Mouse (Mus musculus) forebrain, embryonic 16.5 days (tissue): ENCODE data around the gene Rap1gap2. TPM values are rescaled to one million over a fixed set of nuclear protein-coding genes. Genes with fewer than 3 reads are reported as not detected.

Source experiments
- ATAC-seq: fragments of 200-750 bp; cut with Nextera tagmentation; 2 replicates; pipeline ENCODE4 v1.8.0; 2017; ENCODE audit warnings: mild to moderate bottlenecking, moderate library complexity
- H3K27ac ChIP-seq: fragments of 300-500 bp; sonication (generic); 2 replicates; pipeline ENCODE4 v1.5.1; 2014; ENCODE audit warnings: low read length, control low read depth
- H3K27me3 ChIP-seq: fragments of 300-500 bp; sonication (generic); replicated peaks from 2 replicates; pipeline ENCODE4 v1.6.1; 2014; ENCODE audit warnings: low read length; ENCODE audit not compliant: control insufficient read depth, insufficient read depth
- H3K36me3 ChIP-seq: fragments of 300-500 bp; sonication (generic); 2 replicates; pipeline ENCODE4 v1.6.1; 2014; ENCODE audit not compliant: control insufficient read depth, insufficient read depth
- H3K4me1 ChIP-seq: fragments of 300-500 bp; sonication (generic); replicated peaks from 2 replicates; pipeline ENCODE4 v1.6.1; 2014; ENCODE audit warnings: low read length; ENCODE audit not compliant: control insufficient read depth, insufficient read depth
- H3K4me2 ChIP-seq: fragments of 300-500 bp; sonication (generic); 2 replicates; pipeline ENCODE4 v1.6.1; 2014; ENCODE audit warnings: mild to moderate bottlenecking, low read length, control low read depth
- H3K4me3 ChIP-seq: fragments of 300-500 bp; sonication (generic); replicated peaks from 2 replicates; pipeline ENCODE4 v1.5.1; 2014; ENCODE audit warnings: mild to moderate bottlenecking, low read length, control low read depth
- H3K9ac ChIP-seq: fragments of 300-500 bp; sonication (generic); replicated peaks from 2 replicates; pipeline ENCODE4 v1.6.1; 2014; ENCODE audit warnings: low read depth, low read length, control low read depth
- H3K9me3 ChIP-seq: fragments of 300-500 bp; sonication (generic); 2 replicates; pipeline ENCODE4 v1.6.1; 2016; ENCODE audit warnings: low read length; ENCODE audit not compliant: control insufficient read depth
- WGBS: fragments of 180-500 bp; shearing (Covaris S2); extraction: QIAGEN DNeasy Blood & Tissue Kit; methylation state at CpG from one replicate; pipeline ENCODE4 v1.1.7; 2014; 5-methylcytosine and 5-hydroxymethylcytosine counted together
- polyA plus RNA-seq: library from polyadenylated mRNA; unstranded; fragments of >200 nt; fragmentation: Nextera tagmentation; extraction: Ambion mirVana; gene quantifications from 2 replicates; pipeline ENCODE4 v1.2.1, GENCODE M21; 2015

The Rap1gap2 gene
- polyA plus RNA-seq, 1 experiment from 2014 or later, result 12.9 TPM

DNA sequence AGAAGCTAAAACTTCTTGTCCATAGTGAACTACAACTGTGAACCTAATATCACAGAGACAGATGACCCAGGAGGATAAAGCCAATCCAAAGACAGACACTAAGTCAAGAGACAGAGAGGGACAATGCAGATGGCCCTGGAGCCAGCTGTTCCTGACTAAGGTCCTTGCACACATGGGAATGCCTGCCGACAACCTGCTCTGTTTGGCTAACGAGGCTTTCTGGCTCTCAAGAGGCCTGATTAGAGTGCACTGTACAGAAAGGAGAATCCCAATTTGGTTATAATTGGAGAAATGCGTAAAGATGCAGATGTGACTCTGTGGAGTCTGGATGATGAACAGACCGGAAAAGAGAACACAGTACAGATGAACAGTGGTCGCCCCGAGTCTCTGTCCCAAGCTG is 104.4 kb downstream of the Rap1gap2 start:
- Histone ChIP-seq H3K9me3 (no peaks in the 10 kb centered on the region), H3K27me3 (no peaks in the 10 kb centered on the region), H3K4me1 (no peaks in the 10 kb centered on the region), H3K27ac (no peak overlapping the region), H3K4me3 (no peak overlapping the region), H3K9ac (no peak overlapping the region), H3K4me2 (no peak overlapping the region), H3K36me3 (no peaks in the 10 kb centered on the region)
- ATAC-seq, result no peak
- 58% methylated on average over 6 of the region's 6 CpGs for WGBS

DNA sequence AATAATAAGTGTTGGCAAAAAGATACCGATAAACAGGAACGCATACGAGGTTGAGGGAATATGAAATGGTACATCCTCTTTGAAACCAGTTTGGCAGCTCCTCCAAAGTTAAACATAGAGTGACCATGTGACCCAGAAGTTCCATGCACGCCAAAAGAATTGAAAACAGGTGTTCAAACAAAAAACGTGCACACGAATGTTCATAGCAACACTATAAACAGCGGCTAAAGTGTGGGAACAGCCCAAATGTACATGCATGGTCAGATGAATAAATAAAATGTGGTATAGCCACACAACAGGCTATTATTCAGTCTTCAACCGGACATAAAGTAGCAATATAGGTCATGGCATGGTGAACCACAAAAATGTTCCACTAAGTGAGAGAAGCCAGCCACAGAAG is 108.2 kb downstream of the Rap1gap2 start:
- ATAC-seq, result no peak
- H3K36me3 ChIP-seq, result no peaks in the 10 kb centered on the region
- H3K27me3 ChIP-seq, result no peaks in the 10 kb centered on the region
- H3K4me2 ChIP-seq, result no peak overlapping the region
- 89% methylated on average over 8 of the region's 8 CpGs for WGBS
- H3K4me1 ChIP-seq, result no peaks in the 10 kb centered on the region
- no peak overlapping the region for H3K4me3 ChIP-seq
- H3K27ac ChIP-seq, result no peak overlapping the region
- H3K9ac ChIP-seq, result no peak overlapping the region
- H3K9me3 ChIP-seq, result no peaks in the 10 kb centered on the region

DNA sequence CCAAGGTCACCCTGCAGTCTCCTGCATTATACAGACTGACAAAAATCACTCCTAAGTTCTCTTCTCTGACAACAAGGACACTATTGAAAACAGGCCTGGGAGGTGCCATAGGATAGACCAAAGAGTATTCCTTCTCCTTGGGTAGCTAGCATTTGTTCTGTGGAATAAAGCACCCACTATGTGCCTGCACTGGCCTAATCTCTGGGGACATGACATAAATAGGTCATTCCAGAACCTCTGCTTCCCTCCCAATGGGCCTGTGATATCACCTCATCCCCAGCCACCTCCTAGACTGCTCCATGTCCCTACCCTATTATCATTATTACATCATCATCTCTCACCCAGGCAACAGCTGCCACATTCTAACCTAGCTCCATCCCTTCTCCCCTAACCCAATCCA is 108.7 kb downstream of the Rap1gap2 start:
- Histone ChIP-seq H3K9ac (no peak overlapping the region), H3K9me3 (no peaks in the 10 kb centered on the region), H3K36me3 (no peaks in the 10 kb centered on the region), H3K27ac (no peak overlapping the region), H3K4me3 (no peak overlapping the region), H3K4me1 (no peaks in the 10 kb centered on the region), H3K4me2 (no peak overlapping the region), H3K27me3 (no peaks in the 10 kb centered on the region)
- ATAC-seq, result no peak

DNA sequence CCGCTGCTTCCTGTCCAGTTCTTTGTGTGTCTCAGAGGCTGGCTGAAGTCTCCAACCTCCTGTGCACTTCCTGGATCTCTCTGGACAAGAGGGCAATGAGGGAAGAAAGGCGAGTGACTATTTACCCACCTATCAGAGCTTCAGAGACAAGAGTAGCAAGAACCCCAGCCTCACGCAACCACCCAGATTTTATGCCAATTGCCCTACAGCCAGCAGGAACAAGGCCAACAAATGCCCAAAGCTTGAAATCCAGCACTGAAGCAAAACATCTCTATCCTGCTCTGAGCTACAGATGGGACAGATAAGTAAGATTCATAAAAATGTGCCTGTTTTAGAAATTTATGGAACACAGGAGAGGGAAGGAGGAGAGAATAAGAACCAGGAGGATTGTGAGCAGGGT is 109.7 kb downstream of the Rap1gap2 start:
- Histone ChIP-seq H3K27ac (no peak overlapping the region), H3K4me1 (no peaks in the 10 kb centered on the region), H3K4me2 (no peak overlapping the region), H3K4me3 (no peak overlapping the region), H3K27me3 (no peaks in the 10 kb centered on the region), H3K9me3 (no peaks in the 10 kb centered on the region), H3K9ac (no peak overlapping the region), H3K36me3 (no peaks in the 10 kb centered on the region)
- 77% methylated on average over 3 of the region's 3 CpGs for WGBS
- no peak for ATAC-seq

DNA sequence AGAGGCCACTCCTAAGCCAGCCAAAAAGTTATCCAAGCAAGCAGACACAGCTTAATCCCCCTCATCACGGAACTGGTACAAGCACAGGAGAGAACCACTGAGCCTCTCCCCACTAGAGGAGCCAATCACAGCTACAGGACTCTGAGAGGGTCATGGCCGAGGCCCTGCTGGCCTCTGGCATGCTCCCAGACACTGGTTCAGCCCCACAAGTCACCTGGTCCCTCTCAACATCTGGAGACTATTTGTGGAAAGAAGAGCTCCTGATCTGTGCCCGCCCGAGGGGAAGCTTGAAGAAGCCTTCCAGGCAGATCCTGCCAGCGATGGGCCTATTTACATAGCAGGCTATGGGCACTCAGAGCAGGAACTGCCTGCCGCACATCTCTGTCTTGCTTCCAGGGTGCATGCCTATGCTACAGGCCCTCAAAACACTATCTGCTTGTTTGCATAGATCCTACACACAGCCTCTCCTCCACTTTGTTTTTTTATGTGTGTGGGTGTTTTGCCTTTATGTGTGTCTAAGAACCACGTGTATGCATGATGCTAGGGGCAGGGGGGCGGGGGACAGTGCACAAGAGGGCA is 111.1 kb downstream of the Rap1gap2 start:
- Histone ChIP-seq H3K4me1 (no peaks in the 10 kb centered on the region), H3K4me3 (no peak overlapping the region), H3K27me3 (no peaks in the 10 kb centered on the region), H3K4me2 (no peak overlapping the region), H3K9ac (no peak overlapping the region), H3K9me3 (no peaks in the 10 kb centered on the region), H3K27ac (no peak overlapping the region), H3K36me3 (no peaks in the 10 kb centered on the region)
- WGBS, result 73% methylated on average over 8 of the region's 8 CpGs
- no peak for ATAC-seq

DNA sequence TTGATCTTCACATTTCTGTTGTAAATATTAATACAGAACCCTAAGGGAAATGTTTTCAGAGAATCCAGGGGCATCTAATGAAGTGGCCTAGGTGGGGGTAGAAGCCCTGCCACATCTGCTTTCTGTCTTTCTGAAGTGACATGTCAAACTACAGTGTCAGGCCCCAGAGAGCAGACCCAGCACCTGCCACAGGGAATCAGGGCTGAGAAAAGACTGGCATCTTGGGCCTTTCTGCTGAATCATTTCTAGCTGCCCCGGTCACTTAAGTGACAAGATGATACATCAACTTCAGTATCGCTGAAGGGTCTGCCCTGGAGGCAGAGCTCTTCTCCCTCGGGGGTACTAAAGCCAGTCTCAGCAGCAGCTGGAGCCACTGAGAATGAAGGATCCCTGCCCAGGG is 111.7 kb downstream of the Rap1gap2 start:
- no peak overlapping the region for H3K27ac ChIP-seq
- no peaks in the 10 kb centered on the region for H3K9me3 ChIP-seq
- no peaks in the 10 kb centered on the region for H3K27me3 ChIP-seq
- H3K9ac ChIP-seq, result no peak overlapping the region
- H3K36me3 ChIP-seq, result no peaks in the 10 kb centered on the region
- no peak overlapping the region for H3K4me2 ChIP-seq
- ATAC-seq, result no peak
- H3K4me1 ChIP-seq, result no peaks in the 10 kb centered on the region
- no peak overlapping the region for H3K4me3 ChIP-seq
- 76% methylated on average over 3 of the region's 3 CpGs for WGBS

DNA sequence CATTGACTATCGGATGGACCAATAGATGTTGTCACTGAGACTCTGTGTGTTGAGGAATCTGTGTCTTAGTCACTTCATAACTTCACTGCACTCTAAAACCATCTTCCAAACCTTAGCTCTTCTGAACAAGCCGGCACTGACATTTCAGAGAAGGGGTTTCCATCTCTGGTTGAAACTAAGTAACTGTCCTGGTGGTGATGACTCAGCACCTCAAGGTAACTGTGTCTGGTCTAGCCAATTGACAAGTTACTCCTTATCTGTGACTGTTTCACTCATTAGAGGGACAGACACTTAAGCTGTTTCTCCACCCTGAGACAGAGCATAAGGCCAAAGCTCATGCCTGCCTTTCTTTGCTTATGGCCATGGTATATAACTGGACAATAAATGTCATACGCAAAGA is 114.1 kb downstream of the Rap1gap2 start:
- no peak overlapping the region for H3K4me2 ChIP-seq
- H3K27me3 ChIP-seq, result no peaks in the 10 kb centered on the region
- no peaks in the 10 kb centered on the region for H3K36me3 ChIP-seq
- no peak overlapping the region for H3K4me3 ChIP-seq
- ATAC-seq, result no peak
- WGBS, result 98% methylated on average over 3 of the region's 3 CpGs
- H3K27ac ChIP-seq, result no peak overlapping the region
- no peak overlapping the region for H3K9ac ChIP-seq
- no peaks in the 10 kb centered on the region for H3K9me3 ChIP-seq
- no peaks in the 10 kb centered on the region for H3K4me1 ChIP-seq

DNA sequence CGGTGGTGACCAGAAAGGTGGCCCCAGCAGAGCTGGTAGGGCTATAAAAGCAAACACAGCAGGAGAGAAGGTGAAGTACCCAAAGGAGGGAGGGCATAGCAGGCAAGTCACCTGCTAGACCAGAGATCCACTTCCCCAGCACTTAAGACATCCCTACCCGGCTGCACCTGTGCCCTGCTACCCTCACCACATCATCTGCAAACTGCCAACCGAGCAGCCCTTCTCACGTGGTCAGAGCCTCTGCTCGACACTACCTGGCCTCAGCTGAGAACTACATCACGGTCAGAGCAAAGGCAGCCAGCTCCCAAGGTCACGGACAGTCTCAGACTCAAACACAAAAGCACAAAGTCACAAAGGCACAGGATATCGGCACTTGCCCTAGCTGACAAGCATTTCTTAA is 116.8 kb downstream of the Rap1gap2 start:
- Histone ChIP-seq H3K4me1 (no peaks in the 10 kb centered on the region), H3K4me3 (no peak overlapping the region), H3K4me2 (no peak overlapping the region), H3K9ac (no peak overlapping the region), H3K27ac (no peak overlapping the region), H3K27me3 (no peaks in the 10 kb centered on the region), H3K36me3 (no peaks in the 10 kb centered on the region), H3K9me3 (no peaks in the 10 kb centered on the region)
- ATAC-seq, result no peak
- 76% methylated on average over 8 of the region's 8 CpGs for WGBS

DNA sequence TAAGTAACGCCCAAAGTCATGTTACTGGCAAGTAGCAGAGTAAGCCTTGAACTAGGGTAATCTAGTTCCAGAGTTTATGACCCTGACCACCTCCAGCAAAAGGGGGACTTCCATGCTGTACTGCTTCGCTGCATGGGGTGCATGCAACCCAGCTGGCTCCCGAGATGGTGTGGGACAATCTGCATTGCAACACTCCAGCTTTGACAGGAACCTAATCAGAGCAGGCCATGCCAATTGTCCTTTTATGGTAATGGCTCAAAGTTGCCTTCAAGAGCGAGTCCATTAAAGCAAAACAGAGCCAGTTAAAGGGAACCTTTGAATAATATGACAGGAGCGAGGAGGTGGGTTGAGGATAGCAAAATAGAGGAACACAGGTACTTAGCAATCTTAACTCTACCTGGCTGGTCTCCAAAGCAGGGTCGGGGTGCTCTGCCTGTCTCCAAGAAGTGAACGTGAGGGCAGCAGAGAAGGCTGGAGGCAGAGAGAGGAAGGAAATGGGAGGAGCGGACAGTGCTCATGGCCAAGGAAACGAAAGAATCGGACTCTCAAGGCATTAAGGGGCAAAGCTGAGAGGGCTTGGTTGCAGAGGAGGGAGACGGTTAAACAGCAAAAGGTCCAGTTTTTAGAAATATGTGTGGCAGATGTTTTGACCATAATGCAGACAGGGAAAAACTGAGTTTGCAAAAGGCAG is 117.4 kb downstream of the Rap1gap2 start:
- Histone ChIP-seq H3K9me3 (no peaks in the 10 kb centered on the region), H3K4me3 (no peak overlapping the region), H3K4me2 (no peak overlapping the region), H3K27ac (no peak overlapping the region), H3K9ac (no peak overlapping the region), H3K36me3 (no peaks in the 10 kb centered on the region), H3K4me1 (no peaks in the 10 kb centered on the region), H3K27me3 (no peaks in the 10 kb centered on the region)
- no peak for ATAC-seq
- 75% methylated on average over 11 of the region's 11 CpGs for WGBS

DNA sequence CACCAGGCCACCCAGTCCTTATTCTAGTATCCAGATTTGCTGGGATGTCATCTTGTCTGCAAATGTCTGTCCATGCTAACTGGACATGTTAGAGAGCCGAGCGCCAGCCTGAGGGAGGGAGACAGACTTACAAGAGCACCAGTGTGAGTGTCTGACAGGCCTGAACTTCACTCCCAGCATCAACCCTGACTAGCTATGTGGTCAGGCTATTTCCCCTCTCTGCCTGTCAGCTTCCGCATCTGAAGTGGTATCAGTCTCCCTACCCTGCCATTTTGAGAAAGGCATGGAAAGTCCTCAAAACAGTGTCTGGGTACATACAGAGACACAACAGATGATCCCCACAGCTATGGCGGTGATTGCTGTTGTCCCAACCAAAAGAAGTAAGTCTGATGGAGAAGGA is 119.6 kb downstream of the Rap1gap2 start:
- Histone ChIP-seq H3K27ac (no peak overlapping the region), H3K4me3 (no peak overlapping the region), H3K9ac (no peak overlapping the region), H3K9me3 (no peaks in the 10 kb centered on the region), H3K4me1 (no peaks in the 10 kb centered on the region), H3K27me3 (no peaks in the 10 kb centered on the region), H3K4me2 (no peak overlapping the region), H3K36me3 (no peaks in the 10 kb centered on the region)
- no peak for ATAC-seq
- 94% methylated on average over 4 of the region's 4 CpGs for WGBS
